Mouse (Mus musculus): ENCODE data around the gene Upb1. TPM values are rescaled to one million over a fixed set of nuclear protein-coding genes. Genes with fewer than 3 reads are reported as not detected.

Upb1 gene
- polyA plus RNA-seq, 1 experiment from 2014 or later: 12.0 TPM

DNA sequence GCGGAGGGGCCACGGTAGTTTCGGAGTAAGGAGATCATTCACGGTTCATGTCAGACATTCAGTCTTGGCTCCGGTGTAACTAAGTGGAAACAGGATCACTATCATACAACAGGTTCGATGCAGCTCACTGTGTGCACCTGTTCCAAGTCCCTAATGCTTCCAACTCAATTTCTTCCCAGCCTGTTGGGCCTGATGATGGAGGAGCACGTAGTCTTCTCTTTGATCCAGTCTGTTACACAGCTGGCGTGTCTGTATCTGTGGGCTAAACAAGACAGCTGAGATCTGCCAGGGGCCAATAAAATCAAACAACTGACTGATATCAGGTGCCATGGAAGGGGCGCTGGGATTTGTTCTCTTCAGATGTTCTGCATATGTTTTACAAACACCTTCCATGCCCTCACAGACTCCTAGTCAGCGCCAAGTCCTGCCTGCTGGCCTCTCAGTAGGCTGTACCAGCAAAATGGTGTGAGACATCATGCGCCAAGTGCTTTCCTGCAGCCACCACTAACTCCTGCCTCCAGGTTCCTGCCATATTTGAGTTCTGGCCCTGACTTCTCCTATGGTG lies 82.1 kb downstream of the Upb1 start:
- DNase-seq: no peak

DNA sequence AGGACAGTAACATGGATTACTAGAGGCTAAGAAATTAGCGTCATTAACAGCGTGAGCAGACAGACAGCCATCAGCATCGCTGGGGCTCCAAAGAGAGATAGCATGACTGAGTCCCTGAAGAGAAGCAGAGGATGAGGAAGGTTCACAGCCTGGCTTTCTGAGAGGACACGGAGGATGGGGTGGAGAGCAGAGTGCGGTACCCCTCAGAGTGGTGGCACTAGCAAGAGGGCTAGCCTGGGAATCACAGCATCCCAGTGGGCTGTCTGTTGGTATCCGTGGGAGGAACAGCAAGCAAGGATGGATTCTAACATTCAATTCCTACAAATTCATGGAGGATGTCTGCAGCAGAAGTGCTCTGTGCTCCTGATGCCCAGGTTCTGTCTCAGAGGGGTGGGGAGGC lies 83.2 kb downstream of the Upb1 start:
- 75% methylated on average over 6 of the region's 6 CpGs for WGBS (ENCODE audit: insufficient replicate concordance)
- H3K4me2 ChIP-seq: no peak overlapping the region
- H3K4me1 ChIP-seq (replicated peaks): no peaks in the 10 kb centered on the region
- DNase-seq (no peak), ATAC-seq (ENCODE audit: low read depth) (no peak)
- no peak overlapping the region for H3K27ac ChIP-seq
- no peaks in the 10 kb centered on the region for H3K9me3 ChIP-seq (replicated peaks)
- no peak overlapping the region for H3K9ac ChIP-seq
- no peak overlapping the region for H3K4me3 ChIP-seq (replicated peaks)
- no peaks in the 10 kb centered on the region for H3K36me3 ChIP-seq
- H3K27me3 ChIP-seq: 0 out of 2 replicates have a peak, but pooled peaks cover 2% of the 10 kb centered on the region

More for the DNA sequence above, 82.1 kb downstream of the Upb1 start:
- no peak overlapping the region for H3K9ac ChIP-seq
- H3K36me3 ChIP-seq: no peaks in the 10 kb centered on the region
- 79% methylated on average over 11 of the region's 11 CpGs for WGBS (ENCODE audit: insufficient replicate concordance)
- H3K4me1 ChIP-seq (replicated peaks): no peaks in the 10 kb centered on the region
- H3K9me3 ChIP-seq (replicated peaks): no peaks in the 10 kb centered on the region
- no peak for ATAC-seq (ENCODE audit: low read depth)
- H3K4me3 ChIP-seq (replicated peaks): no peak overlapping the region
- no peak overlapping the region for H3K4me2 ChIP-seq
- H3K27me3 ChIP-seq: 0 out of 2 replicates have a peak, but pooled peaks cover 2% of the 10 kb centered on the region
- H3K27ac ChIP-seq: no peak overlapping the region

- WGBS (ENCODE audit: insufficient replicate concordance): 31% methylated on average over 6 of the region's 6 CpGs
- H3K9ac ChIP-seq: no peak overlapping the region
- no peak for DNase-seq
- no peaks in the 10 kb centered on the region for H3K9me3 ChIP-seq (replicated peaks)
- no peaks in the 10 kb centered on the region for H3K4me1 ChIP-seq (replicated peaks)
- 0 out of 2 replicates have a peak, but pooled peaks cover 2% of the 10 kb centered on the region for H3K27me3 ChIP-seq
- no peak for ATAC-seq (ENCODE audit: low read depth)
- no peak overlapping the region for H3K4me2 ChIP-seq
- no peak overlapping the region for H3K4me3 ChIP-seq (replicated peaks)
- H3K36me3 ChIP-seq: no peaks in the 10 kb centered on the region
- H3K27ac ChIP-seq: no peak overlapping the region
Measured at GRCm38 (mm10) chr10:75484767-75485166, 83.9 kb downstream of the Upb1 start.

- 45% methylated on average over 9 of the region's 9 CpGs for WGBS (ENCODE audit: insufficient replicate concordance)
- Histone ChIP-seq H3K4me3 (replicated peaks) (no peak overlapping the region), H3K9me3 (replicated peaks) (no peaks in the 10 kb centered on the region), H3K27me3 (0 out of 2 replicates have a peak, but pooled peaks cover 2% of the 10 kb centered on the region), H3K36me3 (no peaks in the 10 kb centered on the region), H3K4me1 (replicated peaks) (no peaks in the 10 kb centered on the region), H3K27ac (no peak overlapping the region), H3K9ac (no peak overlapping the region), H3K4me2 (no peak overlapping the region)
- peak; percentile 47 for DNase-seq
- no peak; the same call in 1 of the 2 replicates for ATAC-seq (ENCODE audit: low read depth)
Measured at GRCm38 (mm10) chr10:75486086-75486979, 85.4 kb downstream of the Upb1 start.

GRCm38 (mm10) chr10:75487131-75487530 lies 86.2 kb downstream of the Upb1 start:
- no peak overlapping the region for H3K4me2 ChIP-seq
- H3K9me3 ChIP-seq (replicated peaks): no peaks in the 10 kb centered on the region
- H3K36me3 ChIP-seq: no peaks in the 10 kb centered on the region
- DNase-seq (no peak), ATAC-seq (ENCODE audit: low read depth) (no peak)
- H3K4me1 ChIP-seq (replicated peaks): no peaks in the 10 kb centered on the region
- H3K27me3 ChIP-seq: 0 out of 2 replicates have a peak, but pooled peaks cover 2% of the 10 kb centered on the region
- H3K4me3 ChIP-seq (replicated peaks): no peak overlapping the region
- WGBS (ENCODE audit: insufficient replicate concordance): 52% methylated on average over 3 of the region's 3 CpGs
- H3K9ac ChIP-seq: no peak overlapping the region
- no peak overlapping the region for H3K27ac ChIP-seq

- Histone ChIP-seq H3K27me3 (no peaks in the 10 kb centered on the region), H3K4me1 (replicated peaks) (no peaks in the 10 kb centered on the region), H3K4me3 (replicated peaks) (no peak overlapping the region), H3K36me3 (no peaks in the 10 kb centered on the region), H3K27ac (no peak overlapping the region), H3K9me3 (replicated peaks) (no peaks in the 10 kb centered on the region), H3K9ac (no peak overlapping the region), H3K4me2 (no peak overlapping the region)
- no peak for ATAC-seq (ENCODE audit: low read depth)
- 48% methylated on average over 2 of the region's 2 CpGs for WGBS (ENCODE audit: insufficient replicate concordance)
- no peak for DNase-seq
Measured at GRCm38 (mm10) chr10:75489522-75489921, 88.6 kb downstream of the Upb1 start.

DNA sequence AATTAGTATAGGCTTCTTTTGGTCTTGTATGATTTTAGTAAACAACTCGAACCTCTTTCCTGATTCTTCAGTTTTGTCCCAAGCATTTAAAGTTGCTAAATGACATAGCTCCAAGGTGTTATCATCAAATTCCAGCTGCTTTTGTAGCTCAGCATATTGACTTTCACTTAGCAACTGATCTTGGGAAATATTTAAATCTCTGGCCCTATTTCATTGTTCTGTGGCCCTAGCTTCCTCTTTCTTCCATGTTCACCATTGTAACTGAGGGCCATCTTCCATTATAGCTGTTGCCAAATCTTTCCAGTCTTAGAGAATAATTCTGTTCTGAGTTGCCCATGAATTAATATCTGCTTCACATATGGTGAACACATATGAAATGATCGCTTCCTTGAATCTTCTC lies 89.8 kb downstream of the Upb1 start:
- no peaks in the 10 kb centered on the region for H3K9me3 ChIP-seq (replicated peaks)
- no peak overlapping the region for H3K27ac ChIP-seq
- H3K9ac ChIP-seq: no peak overlapping the region
- H3K4me1 ChIP-seq (replicated peaks): no peaks in the 10 kb centered on the region; the same call in 1 of the 2 replicates
- no peaks in the 10 kb centered on the region for H3K27me3 ChIP-seq
- no peak overlapping the region for H3K4me2 ChIP-seq
- H3K36me3 ChIP-seq: no peaks in the 10 kb centered on the region
- H3K4me3 ChIP-seq (replicated peaks): no peak overlapping the region
- 52% methylated on average over 2 of the region's 2 CpGs for WGBS (ENCODE audit: insufficient replicate concordance)
- no peak for ATAC-seq (ENCODE audit: low read depth)
- DNase-seq: no peak

Other genes starting within 250 kb of the Upb1 start
- 5.6 and 7.5 TPM in 2 replicates for gene Specc1l, start 189.0 kb upstream of the Upb1 start, polyA plus RNA-seq (2015; fragmentation: Nextera tagmentation; extraction: Ambion mirVana)
- gene Adora2a, start 84.2 kb upstream of the Upb1 start, polyA plus RNA-seq (2015; fragmentation: Nextera tagmentation; extraction: Ambion mirVana): 1.5 and 1.7 TPM in 2 replicates
- 109 and 141 TPM in 2 replicates for gene Snrpd3, start 116.4 kb downstream of the Upb1 start, polyA plus RNA-seq (2015; fragmentation: Nextera tagmentation; extraction: Ambion mirVana)
- 48.7 and 50.4 TPM in 2 replicates for gene Gucd1, start 116.9 kb downstream of the Upb1 start, polyA plus RNA-seq (2015; fragmentation: Nextera tagmentation; extraction: Ambion mirVana)
- gene Lrrc75b, start 159.2 kb downstream of the Upb1 start, polyA plus RNA-seq (2015; fragmentation: Nextera tagmentation; extraction: Ambion mirVana): 0.05 and 0.07 TPM in 2 replicates
- gene Ggt1, start 160.5 kb downstream of the Upb1 start, polyA plus RNA-seq (2015; fragmentation: Nextera tagmentation; extraction: Ambion mirVana): 4.7 and 5.4 TPM in 2 replicates
- 0.52 and 0.59 TPM in 2 replicates for gene Ggt5, start 188.2 kb downstream of the Upb1 start, polyA plus RNA-seq (2015; fragmentation: Nextera tagmentation; extraction: Ambion mirVana)
- gene Susd2, start 242.9 kb downstream of the Upb1 start, polyA plus RNA-seq (2015; fragmentation: Nextera tagmentation; extraction: Ambion mirVana): 1.0 and 1.4 TPM in 2 replicates